Mouse (Mus musculus): ENCODE measurements around the gene Lrrc7.

DNA sequence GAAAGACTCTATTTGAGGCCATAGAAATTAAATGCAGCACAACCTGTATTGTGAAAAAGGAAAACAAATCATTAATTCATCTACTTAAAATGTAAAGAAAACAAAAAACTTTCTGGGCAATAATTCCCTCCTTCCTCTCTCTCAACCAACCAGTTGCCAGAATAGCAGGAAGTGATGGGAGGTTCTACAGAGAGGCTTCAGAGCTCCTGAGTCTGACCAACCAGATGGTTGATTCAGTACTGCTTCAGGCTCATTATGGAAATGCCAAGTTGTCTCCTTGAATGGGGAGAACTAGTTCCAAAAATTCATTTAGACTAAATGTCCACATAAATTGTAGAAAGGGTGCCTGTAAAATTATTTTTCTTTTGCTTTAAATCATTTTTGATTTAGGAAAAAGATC, 231.9 kb downstream of the Lrrc7 start:
- TF ChIP-seq CTCF (IDR thresholded peaks at IDR 0.05; ENCODE audit: low read depth), result no peak
- TF ChIP-seq EP300 (optimal IDR thresholded peaks at IDR 0.05), result no peak
